Mouse (Mus musculus) retina, postnatal 7 days (tissue): ENCODE measurements around the gene Zfp39.
A peak's percentile ranks its signal among the peaks of the same experiment; 100 is the strongest.
"Not testable (repeated sequence)": the region's sequence is repeated elsewhere in the genome, so short reads cannot be mapped to it uniquely, and the experiment has no call there.

Experiments
- DNase-seq: peaks from one replicate; pipeline ENCODE4 v3.0.0-alpha.2; 2012; ENCODE audit warnings: low read depth, low spot score

The Zfp39 gene

DNA sequence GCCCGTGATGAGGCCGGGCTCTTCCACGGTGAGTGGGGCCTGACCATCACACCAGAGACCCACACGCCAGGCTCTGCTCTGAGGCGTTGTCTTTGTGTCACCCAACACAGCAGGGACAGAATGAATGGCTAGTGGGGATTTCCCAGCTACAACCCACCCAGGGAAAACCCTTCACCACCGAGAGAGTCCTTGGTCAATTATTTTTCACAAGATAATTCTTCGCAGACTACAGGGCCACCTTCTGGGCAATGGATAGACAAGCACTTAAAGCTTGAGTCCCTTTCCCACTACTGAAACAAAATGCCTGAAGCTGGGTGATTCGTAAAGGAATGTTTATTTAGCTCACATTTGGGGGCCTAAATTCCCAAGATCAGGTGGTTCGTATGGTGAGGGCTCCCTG is 18.4 kb upstream of the Zfp39 start:
- no peak for DNase-seq

- no peak for DNase-seq
Observed at GRCm38 (mm10) chr11:58918759-58919158, 14.7 kb upstream of the Zfp39 start.

GRCm38 (mm10) chr11:58917745-58918366 is 13.8 kb upstream of the Zfp39 start, which contains the start of gene Btnl10:
Btnl10 (plus strand) TSS chr11:58917908.
- no peak for DNase-seq

- DNase-seq = no peak
Observed at GRCm38 (mm10) chr11:58916879-58917744, 13.1 kb upstream of the Zfp39 start.

- DNase-seq = no peak
Observed at GRCm38 (mm10) chr11:58914461-58915028, 10.5 kb upstream of the Zfp39 start.

- no peak for DNase-seq
Observed at GRCm38 (mm10) chr11:58913776-58914175, 9.8 kb upstream of the Zfp39 start.

- no peak for DNase-seq
Observed at GRCm38 (mm10) chr11:58904838-58905237, 813 bp upstream of the Zfp39 start.

- DNase-seq = no peak
Observed at GRCm38 (mm10) chr11:58904410-58904718, 339 bp upstream of the Zfp39 start.

- no peak for DNase-seq
Observed at GRCm38 (mm10) chr11:58901080-58901479, 2.9 kb downstream of the Zfp39 start.

DNA sequence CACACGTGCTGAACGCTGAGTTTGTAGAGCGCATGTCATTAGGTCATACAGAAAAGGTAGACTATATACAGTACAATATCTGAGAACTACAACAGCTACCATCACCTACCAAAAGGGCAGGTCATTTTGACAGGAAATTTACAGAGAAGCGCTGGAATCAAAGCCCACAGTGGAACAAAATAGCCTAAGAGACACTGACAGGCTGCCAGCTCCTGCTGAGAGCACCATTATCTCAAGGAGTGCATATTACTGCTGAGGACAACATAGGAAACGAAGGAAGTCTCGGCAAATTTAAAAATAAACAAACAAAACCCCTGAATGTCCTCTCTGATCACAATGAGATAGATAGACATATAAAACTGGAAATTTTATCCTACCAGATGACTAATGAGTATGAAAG is 6.5 kb downstream of the Zfp39 start:
- no peak for DNase-seq

DNA sequence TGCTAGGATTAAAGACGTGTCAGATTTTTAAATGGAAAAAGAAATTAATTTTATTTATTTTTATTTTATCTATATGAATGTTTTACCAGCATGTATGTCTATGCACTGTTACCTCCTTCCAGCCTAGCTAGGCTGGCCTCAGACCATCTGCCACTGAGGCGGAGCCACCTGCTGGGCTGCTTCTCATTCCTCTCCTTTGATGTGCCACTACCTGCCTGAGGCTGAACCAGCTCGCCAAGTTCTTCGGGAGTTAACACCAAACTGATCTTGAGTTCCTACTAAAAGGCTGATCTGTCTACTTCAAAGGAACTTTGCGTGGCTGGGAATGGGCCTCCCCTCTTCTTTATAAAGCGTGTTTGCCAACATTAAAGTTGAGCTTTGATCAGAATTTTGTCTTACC is 9.6 kb downstream of the Zfp39 start:
- no peak for DNase-seq

GRCm38 (mm10) chr11:58890511-58890910 is 13.5 kb downstream of the Zfp39 start:
- no peak for DNase-seq

DNA sequence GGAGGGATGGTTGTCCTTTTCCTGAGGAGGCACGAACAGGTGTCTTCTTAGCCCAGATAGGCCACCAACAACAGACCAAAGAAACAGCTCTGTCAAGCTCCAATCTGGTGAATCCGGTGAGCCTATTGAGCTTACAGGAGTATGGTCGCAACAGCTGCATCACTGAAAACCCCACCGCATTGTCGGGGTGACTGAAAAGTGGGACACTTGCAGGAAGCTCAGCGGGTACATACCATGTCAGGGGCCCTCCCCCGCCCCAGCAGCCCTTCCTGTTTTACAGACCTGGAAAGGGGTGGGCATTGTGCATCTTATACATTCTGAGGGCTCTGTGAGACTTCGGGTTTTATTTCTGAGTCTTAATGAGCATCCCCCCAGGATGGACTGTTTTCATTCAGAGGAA is 20.3 kb downstream of the Zfp39 start:
- no peak for DNase-seq

DNA sequence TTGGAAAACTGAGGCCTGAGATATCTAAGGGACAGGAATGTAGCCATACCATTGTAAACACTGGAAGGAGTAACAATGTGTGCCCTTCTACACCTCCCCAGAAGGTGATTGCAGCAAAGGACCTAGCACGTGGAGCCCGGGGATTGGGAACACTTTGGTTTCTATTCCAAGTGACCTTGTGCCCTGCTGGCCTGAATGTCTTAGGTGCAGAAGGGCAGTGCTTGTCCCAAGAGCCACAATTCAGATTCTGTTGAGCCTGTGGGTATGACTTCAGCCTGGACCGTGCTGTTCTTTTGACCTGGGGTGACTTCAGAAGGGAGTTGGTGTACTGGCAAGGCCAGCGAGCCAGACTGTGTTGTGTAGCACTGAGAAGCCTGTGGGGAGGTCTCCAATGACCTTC is 33.1 kb downstream of the Zfp39 start:
- DNase-seq = no peak

GRCm38 (mm10) chr11:58867954-58868330 is 36.1 kb downstream of the Zfp39 start:
- DNase-seq = no peak

DNA sequence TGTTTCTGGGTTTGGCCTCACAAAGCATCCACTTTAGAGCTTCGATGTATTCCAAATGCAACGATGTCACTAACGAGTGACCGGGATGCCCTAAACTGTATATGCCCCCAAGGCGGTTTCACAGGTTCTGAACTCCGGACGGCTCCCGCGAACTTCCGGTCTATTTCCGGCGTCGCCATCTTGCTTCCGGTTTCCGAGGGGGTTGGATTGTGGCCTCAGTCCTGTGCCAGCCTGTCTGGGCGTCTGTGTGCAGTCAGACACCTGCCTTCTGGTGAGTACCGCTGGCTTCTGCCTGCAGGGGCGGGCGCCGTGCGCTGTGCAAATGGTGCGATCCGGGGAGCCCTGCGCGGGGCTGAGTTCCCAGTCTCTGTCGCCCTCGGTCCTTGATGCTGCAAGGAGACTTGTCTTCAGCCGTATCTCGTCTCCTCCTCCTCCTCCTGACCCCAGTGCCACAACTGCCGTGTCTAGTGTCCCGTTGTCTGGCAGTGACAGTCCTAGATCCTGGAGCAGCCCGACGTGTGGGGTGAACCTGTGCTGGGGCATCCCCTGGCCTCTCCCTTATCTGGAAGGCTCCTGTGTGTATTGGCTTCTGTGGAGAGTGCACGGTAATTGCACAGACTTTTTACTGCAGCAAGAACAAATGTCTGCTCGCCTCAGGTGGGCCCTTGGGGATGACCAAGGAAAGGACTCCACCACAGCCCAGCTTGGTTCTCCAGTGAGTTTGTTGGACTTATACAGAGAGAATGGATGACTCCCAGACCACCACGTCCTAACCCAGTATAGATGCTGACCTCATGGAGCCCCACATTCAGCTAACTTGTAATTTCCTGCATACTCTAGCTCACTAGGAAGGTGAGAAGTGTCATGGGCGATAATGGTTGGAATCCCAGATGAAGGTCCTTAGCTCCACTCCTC is 36.7 kb downstream of the Zfp39 start, which contains the start of gene 2810021J22Rik:
TSS of gene 2810021J22Rik (plus strand) at position 178 of the 915 bp plus-strand sequence.
- peak; percentile 65 for DNase-seq

- DNase-seq = no peak
Observed at GRCm38 (mm10) chr11:58860744-58861143, 43.3 kb downstream of the Zfp39 start.

- DNase-seq = no peak
Observed at GRCm38 (mm10) chr11:58849731-58850130, 54.3 kb downstream of the Zfp39 start.

DNA sequence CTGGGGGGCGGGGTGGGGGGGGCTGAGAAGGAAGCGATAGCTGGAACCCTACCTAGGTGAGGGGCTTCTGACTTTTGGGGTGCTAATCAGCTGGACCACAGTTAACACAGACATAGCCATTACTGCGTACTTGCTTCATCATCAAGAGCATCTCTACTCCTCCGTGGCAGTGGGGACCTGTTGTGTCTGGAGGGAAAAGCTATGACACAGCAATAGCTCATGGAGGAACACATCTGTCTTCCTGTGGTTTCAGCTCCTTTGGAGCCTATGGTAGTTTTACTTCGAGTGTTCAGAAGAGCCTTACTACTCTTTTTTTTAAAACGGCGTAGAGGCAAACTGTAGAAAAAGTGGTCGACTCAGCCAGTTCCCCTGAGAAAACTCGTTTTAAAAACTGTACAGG is 56.4 kb downstream of the Zfp39 start:
- no peak for DNase-seq

DNA sequence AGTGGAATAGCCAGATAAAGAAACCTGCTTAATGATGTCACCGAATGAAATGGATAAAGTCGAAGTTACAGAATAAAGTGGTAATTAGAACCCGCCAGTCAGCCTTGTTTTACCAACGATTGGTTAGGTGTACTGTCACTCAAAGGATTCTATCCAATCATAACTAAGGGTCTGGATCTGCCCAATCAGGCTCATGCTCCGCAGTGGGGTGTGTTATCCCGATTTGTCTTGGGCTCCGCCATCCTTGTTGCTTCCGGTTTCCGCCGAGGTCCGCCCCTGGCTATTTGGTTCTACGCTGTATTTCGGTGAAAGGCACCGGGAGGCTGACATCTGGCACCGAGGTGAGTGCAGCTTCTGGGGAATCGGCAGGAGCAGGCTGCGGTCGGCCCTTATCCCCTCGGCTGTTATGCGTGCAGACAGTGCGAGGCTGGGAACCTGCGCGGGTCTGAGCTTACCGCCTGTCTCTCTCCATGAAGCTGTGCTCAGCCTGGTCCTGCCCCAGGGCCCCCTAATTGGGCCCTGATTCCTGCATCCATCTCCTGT is 57.0 kb downstream of the Zfp39 start, which contains the start of gene Gm12258:
TSS of gene Gm12258 (plus strand) at position 240 of the 543 bp plus-strand sequence.
- peak; percentile 100 for DNase-seq

DNA sequence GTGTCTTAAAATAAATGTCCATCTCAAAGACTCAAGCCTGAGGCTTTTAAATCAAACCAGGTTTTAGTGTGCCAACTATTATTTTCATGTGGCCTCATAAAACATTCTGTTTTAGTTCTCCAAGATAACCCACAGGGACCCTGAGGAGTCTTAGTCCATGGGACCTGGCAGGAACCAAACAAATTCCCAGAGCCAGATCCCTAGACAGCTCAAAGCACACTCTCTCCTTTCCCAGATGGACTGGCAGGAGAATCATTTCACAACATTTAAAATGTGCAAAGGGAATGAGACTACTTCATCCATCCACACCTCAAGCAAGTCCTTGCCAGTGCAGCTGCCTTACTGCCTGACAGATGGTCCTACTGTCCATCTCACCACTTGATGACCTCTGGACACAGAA is 65.1 kb downstream of the Zfp39 start, which contains the start of gene Olfr311:
TSS of gene Olfr311 (plus strand) at position 301 of the 400 bp plus-strand sequence.
- not testable (repeated sequence) for DNase-seq
